Mouse (Mus musculus) limb, embryonic 10.5 days (tissue): ENCODE results near the gene Sclt1. TPM values are rescaled to one million over a fixed set of nuclear protein-coding genes. Genes with fewer than 3 reads are reported as not detected.

Experiments
- DNase-seq: peaks from one replicate; pipeline ENCODE4 v3.0.0-alpha.2; 2017; ENCODE audit warnings: low spot score
- H3K27ac ChIP-seq: fragments of 300-500 bp; sonication (generic); 2 replicates; pipeline ENCODE4 v1.5.1; 2016; ENCODE audit warnings: mild to moderate bottlenecking
- H3K27me3 ChIP-seq: fragments of 300-500 bp; sonication (generic); 2 replicates; pipeline ENCODE4 v1.6.1; 2016; ENCODE audit warnings: low read depth, mild to moderate bottlenecking; ENCODE audit not compliant: poor library complexity, severe bottlenecking
- H3K36me3 ChIP-seq: fragments of 300-500 bp; sonication (generic); 2 replicates; pipeline ENCODE4 v1.6.1; 2016; ENCODE audit warnings: mild to moderate bottlenecking, moderate library complexity
- H3K4me1 ChIP-seq: fragments of 300-500 bp; sonication (generic); 2 replicates; pipeline ENCODE4 v1.6.1; 2016
- H3K4me3 ChIP-seq: fragments of 300-500 bp; sonication (generic); 2 replicates; pipeline ENCODE4 v1.5.1; 2016; ENCODE audit warnings: mild to moderate bottlenecking, moderate library complexity
- H3K9me3 ChIP-seq: fragments of 300-500 bp; sonication (generic); replicated peaks from 2 replicates; pipeline ENCODE4 v1.6.1; 2016; ENCODE audit warnings: mild to moderate bottlenecking
- WGBS: fragments of 180-500 bp; shearing (Covaris S2); methylation state at CpG from one replicate; pipeline ENCODE4 v1.1.7; 2016; 5-methylcytosine and 5-hydroxymethylcytosine counted together
- polyA plus RNA-seq: library from polyadenylated mRNA; unstranded; fragments of >200 nt; fragmentation: Nextera tagmentation; extraction: Ambion mirVana; gene quantifications from 2 replicates; pipeline ENCODE4 v1.2.1, GENCODE M21; 2016

Sclt1 gene
- polyA plus RNA-seq, 1 experiment from 2014 or later: 29.4 TPM

DNA sequence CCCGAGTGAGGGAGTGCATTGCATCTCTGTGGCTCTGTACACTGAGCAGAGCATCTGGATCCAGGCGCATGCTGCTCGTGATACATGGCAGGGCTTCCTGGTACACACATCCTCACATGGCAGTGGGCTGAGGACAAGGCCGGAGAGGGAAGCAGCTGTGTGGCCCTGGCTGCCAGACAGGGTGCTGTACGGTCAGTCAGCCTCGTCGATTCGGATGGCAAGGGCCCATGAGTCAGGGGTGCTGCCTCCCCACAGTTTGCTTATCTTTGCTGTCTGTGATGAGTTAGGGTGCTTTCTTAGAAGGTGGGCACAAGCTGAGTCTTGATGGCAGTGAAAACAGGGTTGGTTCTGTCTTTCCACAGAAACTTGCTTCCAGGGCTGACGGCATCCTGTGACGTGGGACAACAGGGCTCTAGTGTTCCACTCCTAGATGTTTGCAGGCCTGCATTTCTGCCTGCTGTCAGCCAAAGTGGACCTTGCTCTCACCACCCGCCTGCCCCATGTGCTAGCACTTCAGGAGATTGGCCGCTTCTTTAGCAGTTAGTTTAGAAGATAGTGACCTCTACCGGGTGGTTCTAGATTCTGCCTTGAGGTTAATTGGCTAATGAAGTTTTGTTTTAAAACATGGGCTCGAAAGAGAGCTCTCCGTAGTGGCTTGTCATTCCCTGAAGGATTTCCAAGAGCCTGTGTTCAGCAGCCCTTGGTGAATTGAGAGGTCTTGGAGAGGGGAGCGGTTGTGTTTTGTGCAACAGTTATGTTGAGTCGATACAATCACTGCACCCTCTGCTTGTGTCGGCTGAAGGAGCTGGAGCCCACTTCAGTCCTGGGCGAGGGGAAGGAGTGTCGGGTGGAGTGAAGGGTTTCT, 151.4 kb downstream of the Sclt1 start:
- H3K9me3 ChIP-seq: no peaks in the 10 kb centered on the region
- no peak overlapping the region for H3K27ac ChIP-seq
- H3K4me3 ChIP-seq: no peak overlapping the region
- DNase-seq: no peak
- WGBS: 92% methylated on average over 20 of the region's 20 CpGs
- H3K36me3 ChIP-seq: peaks cover 66% of the 10 kb centered on the region
- peaks cover 11% of the 10 kb centered on the region for H3K4me1 ChIP-seq
- H3K27me3 ChIP-seq: no peaks in the 10 kb centered on the region

DNA sequence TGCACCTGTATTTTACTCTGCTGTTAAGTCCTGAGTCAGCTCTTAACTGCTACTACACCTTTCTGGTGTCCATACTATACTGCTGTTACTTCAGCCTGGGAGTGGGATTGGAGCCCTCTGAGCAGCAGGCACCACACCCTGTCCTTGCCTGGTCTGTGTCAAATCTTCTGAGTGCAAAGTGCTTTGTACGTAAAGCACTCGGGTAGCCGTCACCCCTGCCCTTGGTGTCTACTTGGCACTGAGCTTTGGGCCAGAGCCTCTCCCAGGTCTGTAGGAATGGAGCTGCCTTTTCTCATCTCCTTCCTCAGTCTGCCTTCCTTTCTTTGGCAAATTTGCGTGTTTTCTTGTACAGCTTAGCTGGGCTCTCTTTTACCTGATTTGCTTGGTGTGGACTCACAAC, 152.3 kb downstream of the Sclt1 start:
- no peak overlapping the region for H3K4me3 ChIP-seq
- H3K27me3 ChIP-seq: no peaks in the 10 kb centered on the region
- DNase-seq: no peak
- WGBS: 97% methylated on average over 4 of the region's 4 CpGs
- no peaks in the 10 kb centered on the region for H3K9me3 ChIP-seq
- no peak overlapping the region for H3K27ac ChIP-seq
- H3K36me3 ChIP-seq: peaks cover 57% of the 10 kb centered on the region
- H3K4me1 ChIP-seq: peaks cover 11% of the 10 kb centered on the region

DNA sequence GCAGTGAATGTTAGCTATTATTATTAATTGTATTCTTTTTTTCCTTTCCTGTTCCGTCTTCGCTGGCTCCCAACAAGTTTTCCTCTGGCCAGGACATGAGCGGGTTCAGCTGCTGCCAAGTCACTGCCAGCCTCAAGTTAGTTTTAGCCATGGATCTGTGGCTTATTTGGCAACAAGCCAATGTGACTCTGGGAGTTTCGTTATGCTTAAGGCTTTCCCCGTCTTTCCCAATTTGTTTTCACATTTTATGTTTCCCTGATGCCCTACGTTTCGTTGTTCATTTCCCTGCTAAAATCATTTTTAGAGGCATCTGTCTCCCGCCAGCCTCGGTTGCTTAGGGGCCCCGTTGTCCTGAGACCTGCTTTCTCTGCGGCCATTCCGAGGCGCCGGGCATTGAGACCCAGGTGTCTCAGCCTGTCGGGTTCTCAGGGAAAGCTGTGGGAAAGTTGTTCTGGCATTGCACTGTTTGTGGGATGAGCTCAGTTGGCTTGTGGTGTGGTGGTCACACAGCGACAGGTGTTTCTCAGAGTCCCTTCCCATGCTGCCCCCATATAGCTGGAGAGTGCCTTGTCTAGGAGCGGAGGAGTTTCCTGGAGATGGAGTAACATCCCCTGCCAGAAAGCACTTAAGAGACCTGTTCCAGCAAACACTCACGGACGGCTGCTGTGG, 152.9 kb downstream of the Sclt1 start:
- no peak overlapping the region for H3K4me3 ChIP-seq
- DNase-seq: no peak
- H3K27me3 ChIP-seq: no peaks in the 10 kb centered on the region
- peaks cover 51% of the 10 kb centered on the region for H3K36me3 ChIP-seq
- 92% methylated on average over 19 of the region's 19 CpGs for WGBS
- H3K9me3 ChIP-seq: no peaks in the 10 kb centered on the region
- H3K27ac ChIP-seq: no peak overlapping the region
- H3K4me1 ChIP-seq: peaks cover 11% of the 10 kb centered on the region

DNA sequence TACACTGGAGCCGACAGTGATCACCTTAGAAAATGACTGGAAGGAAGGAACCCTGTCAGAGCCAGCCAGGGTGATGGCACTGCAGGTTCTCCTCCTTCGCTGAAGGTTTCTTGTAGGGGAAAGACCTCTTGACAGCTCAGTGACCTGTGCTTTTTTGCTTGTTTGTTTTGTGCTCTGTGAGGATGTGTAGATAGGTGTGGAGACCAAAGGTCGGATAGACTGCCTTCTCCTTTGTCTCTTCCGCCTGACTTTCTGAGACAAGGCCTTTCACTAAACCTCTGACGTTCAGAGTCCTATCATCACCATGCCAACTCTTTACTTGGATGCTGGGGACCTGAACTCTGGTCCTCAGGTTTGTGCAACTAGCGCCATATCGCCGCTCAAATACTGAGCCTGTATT, 153.8 kb downstream of the Sclt1 start:
- Histone ChIP-seq H3K27me3 (no peaks in the 10 kb centered on the region), H3K36me3 (peaks cover 42% of the 10 kb centered on the region), H3K4me1 (peaks cover 15% of the 10 kb centered on the region), H3K27ac (no peak overlapping the region), H3K9me3 (no peaks in the 10 kb centered on the region), H3K4me3 (no peak overlapping the region)
- no peak for DNase-seq
- WGBS: 91% methylated on average over 8 of the region's 8 CpGs

DNA sequence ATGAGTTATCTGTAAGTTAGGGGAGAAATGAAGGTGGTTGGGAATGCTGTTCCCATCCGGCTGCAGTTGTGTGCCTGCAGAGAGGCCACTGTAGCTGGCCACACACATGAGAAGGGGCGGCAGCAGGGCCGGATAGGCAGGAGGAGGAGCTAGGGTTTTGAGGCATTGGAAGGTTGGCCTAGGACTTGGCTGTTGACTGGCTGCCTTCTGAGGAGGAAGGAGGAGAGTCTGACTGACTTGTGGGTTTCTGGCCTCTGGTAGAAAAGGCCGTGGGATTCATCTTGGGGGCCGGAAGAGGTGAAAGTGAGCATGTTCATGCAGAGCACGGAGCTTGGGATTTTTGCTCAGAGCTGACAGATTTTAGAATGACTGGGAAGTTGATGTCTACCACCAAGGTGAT, 154.7 kb downstream of the Sclt1 start:
- Histone ChIP-seq H3K4me3 (no peak overlapping the region), H3K27ac (no peak overlapping the region), H3K27me3 (no peaks in the 10 kb centered on the region), H3K9me3 (no peaks in the 10 kb centered on the region), H3K36me3 (peaks cover 37% of the 10 kb centered on the region), H3K4me1 (peaks cover 20% of the 10 kb centered on the region)
- no peak for DNase-seq
- WGBS: 71% methylated on average over 6 of the region's 6 CpGs

DNA sequence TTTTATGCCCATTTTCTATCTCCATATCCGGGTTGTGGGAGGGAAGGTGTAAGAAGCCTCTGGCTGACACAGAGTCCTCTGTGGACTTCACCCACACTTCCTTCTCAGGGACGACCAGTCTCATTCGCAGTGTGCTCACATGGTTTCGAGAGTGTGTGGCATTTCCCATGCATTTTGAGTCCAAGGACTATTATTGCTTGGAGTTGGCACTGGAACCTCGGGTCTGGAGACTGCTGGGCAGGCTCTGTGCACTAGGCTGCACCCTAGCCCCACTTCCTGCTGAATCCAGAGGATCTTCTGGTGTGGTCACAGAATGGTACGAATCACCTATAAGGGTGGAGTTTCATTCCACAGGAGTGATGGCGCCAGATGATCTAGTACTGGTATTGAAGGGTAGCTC, 155.4 kb downstream of the Sclt1 start:
- no peak overlapping the region for H3K27ac ChIP-seq
- H3K9me3 ChIP-seq: no peaks in the 10 kb centered on the region
- H3K4me3 ChIP-seq: no peak overlapping the region
- peaks cover 30% of the 10 kb centered on the region for H3K36me3 ChIP-seq
- H3K27me3 ChIP-seq: no peaks in the 10 kb centered on the region
- WGBS: 93% methylated on average over 7 of the region's 7 CpGs
- peaks cover 26% of the 10 kb centered on the region for H3K4me1 ChIP-seq
- no peak for DNase-seq

DNA sequence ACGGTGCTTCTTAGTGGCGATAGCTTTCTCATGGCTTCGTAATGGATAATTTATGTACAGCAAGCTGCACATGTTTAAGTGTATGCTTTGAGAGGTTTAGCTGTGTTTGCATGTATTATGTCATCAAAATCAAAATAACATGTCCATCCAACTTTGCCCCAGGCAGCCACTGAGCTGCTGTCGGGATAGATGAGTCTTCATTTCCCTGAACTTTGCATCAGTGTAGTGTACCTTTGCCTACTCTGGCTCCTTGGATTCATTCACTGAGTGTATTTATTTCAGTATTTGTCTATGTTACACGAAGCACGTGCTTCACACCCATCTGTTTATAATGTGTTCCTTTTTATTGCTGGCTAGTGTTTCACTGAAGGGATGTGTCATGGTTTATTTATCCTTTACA, 156.0 kb downstream of the Sclt1 start:
- H3K9me3 ChIP-seq: no peaks in the 10 kb centered on the region
- peaks cover 24% of the 10 kb centered on the region for H3K36me3 ChIP-seq
- H3K4me3 ChIP-seq: no peak overlapping the region
- H3K27me3 ChIP-seq: no peaks in the 10 kb centered on the region
- WGBS: 83% methylated on average over 6 of the region's 6 CpGs
- no peak overlapping the region for H3K27ac ChIP-seq
- DNase-seq: no peak
- peaks cover 32% of the 10 kb centered on the region for H3K4me1 ChIP-seq

DNA sequence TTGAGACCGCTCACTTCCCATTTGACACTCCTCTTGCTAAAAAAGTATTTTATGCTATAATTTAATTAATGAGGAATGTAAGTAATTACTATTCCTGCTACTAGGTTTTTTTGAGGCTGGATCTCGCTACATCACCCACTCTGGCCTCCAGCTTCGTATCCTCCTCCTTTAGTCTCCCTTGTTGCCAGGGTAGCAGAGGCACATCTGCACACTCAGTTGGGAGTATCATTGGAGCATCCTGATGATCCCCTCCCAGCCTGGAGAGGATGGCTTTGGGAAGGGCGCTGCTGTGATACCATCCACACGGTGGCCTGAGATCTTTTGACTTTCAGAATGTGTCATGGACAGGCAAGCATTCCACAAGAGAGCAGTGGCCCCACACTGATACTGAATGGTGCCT, 156.8 kb downstream of the Sclt1 start:
- no peak for DNase-seq
- Histone ChIP-seq H3K9me3 (no peaks in the 10 kb centered on the region), H3K27me3 (no peaks in the 10 kb centered on the region), H3K36me3 (peaks cover 16% of the 10 kb centered on the region), H3K27ac (no peak overlapping the region), H3K4me1 (peaks cover 40% of the 10 kb centered on the region), H3K4me3 (no peak overlapping the region)
- WGBS: 86% methylated on average over 5 of the region's 5 CpGs

DNA sequence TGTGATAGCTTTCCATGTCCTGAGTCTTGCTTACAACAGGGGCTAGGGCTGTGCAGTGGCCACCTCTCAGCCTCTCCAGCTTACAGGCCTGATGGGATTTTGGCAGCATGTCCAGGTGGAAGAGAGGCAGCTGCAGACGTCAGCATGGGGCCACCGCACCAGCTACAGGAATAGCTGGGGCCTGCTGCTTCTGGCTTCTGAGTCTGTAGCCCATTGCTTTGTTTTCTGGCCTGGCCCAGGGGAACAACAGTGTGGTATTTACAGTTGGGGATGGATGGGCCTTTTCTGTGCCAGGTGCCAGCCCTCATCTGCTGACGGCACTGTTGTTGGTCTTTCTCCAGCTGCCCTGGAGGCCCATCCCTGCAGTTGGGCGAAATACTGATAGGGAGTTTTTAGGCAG, 158.7 kb downstream of the Sclt1 start:
- no peak overlapping the region for H3K27ac ChIP-seq
- no peaks in the 10 kb centered on the region for H3K27me3 ChIP-seq
- no peaks in the 10 kb centered on the region for H3K9me3 ChIP-seq
- H3K4me1 ChIP-seq: peaks cover 59% of the 10 kb centered on the region
- no peaks in the 10 kb centered on the region for H3K36me3 ChIP-seq
- no peak overlapping the region for H3K4me3 ChIP-seq
- no peak for DNase-seq
- WGBS: 91% methylated on average over 4 of the region's 4 CpGs

DNA sequence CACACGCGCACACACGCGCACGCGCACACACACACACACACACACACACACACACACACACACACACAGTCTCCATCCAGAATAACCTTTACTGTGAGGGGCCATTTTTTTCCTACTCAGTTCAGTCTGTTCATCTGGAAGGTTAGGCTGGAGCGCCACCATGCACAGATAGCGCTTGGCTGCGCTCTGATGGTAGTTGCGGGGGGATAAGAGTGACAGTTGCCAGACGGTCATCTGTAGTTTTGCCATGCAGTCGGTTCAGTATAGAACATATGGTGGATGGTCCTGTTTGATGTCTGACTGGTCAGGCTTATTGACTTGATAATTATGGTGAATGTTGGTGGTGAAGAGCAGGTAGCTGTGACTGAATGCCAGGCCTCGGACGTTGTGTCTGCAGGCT, 159.2 kb downstream of the Sclt1 start:
- 88% methylated on average over 14 of the region's 14 CpGs for WGBS
- H3K4me3 ChIP-seq: no peak overlapping the region
- no peak for DNase-seq
- H3K4me1 ChIP-seq: peaks cover 61% of the 10 kb centered on the region
- H3K9me3 ChIP-seq: no peaks in the 10 kb centered on the region
- no peaks in the 10 kb centered on the region for H3K27me3 ChIP-seq
- no peak overlapping the region for H3K27ac ChIP-seq
- no peaks in the 10 kb centered on the region for H3K36me3 ChIP-seq

DNA sequence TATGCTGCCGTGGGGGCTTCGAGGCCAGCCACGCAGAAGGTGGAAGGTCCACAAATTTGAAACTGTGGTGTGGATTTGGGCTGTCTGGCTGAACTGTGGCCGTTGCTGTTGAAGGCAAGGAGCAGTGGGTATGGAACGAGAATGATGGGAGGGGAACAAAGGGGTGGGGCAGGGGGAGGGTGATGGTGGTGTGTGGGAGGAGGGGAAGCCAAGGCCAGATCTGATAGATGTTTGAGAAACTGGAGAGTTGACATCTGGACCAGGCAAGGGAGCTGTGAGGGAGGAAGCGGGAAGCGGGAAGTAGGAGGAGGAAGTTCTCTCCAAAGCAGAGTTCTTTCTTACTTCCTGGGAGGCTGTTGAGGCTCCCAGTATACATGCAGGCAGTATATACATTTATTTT, 160.1 kb downstream of the Sclt1 start:
- DNase-seq: no peak
- H3K36me3 ChIP-seq: no peaks in the 10 kb centered on the region
- 79% methylated on average over 7 of the region's 7 CpGs for WGBS
- peak overlapping the region; percentile 12 for H3K27ac ChIP-seq
- peaks cover 54% of the 10 kb centered on the region for H3K4me1 ChIP-seq
- no peaks in the 10 kb centered on the region for H3K27me3 ChIP-seq
- H3K9me3 ChIP-seq: no peaks in the 10 kb centered on the region
- H3K4me3 ChIP-seq: no peak overlapping the region

DNA sequence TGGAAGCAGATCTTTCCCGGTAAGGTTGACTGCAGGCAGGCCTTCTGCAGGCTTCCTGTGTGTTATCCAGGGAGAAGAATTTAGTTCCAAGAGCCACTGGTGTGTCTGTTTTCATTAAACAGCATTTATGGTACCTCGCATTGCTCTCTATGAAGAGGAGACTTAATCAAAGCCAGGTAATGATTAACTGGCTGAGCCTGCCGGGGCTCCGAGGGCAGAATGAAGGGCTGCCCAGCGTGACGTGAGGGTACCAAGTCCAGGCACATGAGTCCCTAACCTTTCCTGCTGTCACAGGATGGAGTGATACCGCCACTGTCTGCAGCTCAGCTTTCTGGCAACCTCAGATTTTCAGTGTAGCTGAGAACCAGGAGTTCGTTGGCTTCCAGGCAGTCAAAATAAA, 160.9 kb downstream of the Sclt1 start:
- Histone ChIP-seq H3K27me3 (no peaks in the 10 kb centered on the region), H3K4me3 (no peak overlapping the region), H3K4me1 (peaks cover 50% of the 10 kb centered on the region), H3K9me3 (no peaks in the 10 kb centered on the region), H3K36me3 (no peaks in the 10 kb centered on the region), H3K27ac (peak overlapping the region; percentile 12; the same call in 1 of the 2 replicates)
- no peak for DNase-seq
- WGBS: 30% methylated on average over 8 of the region's 8 CpGs
